Mouse (Mus musculus): ENCODE results near the gene Mblac1.
"Not testable (repeated sequence)": the region's sequence is repeated elsewhere in the genome, so short reads cannot be mapped to it uniquely, and the experiment has no call there.

Mblac1 gene

DNA sequence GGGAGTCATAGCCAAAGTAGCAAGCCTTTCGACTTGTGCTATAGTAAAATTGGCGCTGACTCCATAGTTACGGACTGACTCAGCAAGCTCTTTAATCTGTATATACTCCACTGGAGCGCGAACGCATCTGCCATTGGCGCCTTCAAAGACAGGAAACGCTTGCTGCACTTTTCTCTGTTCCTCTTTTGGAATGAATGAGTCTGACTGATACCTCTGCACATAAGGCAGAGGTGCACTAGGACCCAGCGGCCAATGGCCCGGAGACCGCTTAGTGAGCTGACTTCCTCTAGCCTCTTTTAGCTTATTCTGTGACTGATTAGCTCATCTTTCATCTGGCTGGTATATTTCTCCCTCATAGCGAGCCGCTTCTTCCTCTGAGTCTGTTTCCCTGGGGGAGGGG is 22.5 kb downstream of the Mblac1 start:
- DNase-seq (ENCODE audit: low spot score in 2 of 2): not testable (repeated sequence)

DNA sequence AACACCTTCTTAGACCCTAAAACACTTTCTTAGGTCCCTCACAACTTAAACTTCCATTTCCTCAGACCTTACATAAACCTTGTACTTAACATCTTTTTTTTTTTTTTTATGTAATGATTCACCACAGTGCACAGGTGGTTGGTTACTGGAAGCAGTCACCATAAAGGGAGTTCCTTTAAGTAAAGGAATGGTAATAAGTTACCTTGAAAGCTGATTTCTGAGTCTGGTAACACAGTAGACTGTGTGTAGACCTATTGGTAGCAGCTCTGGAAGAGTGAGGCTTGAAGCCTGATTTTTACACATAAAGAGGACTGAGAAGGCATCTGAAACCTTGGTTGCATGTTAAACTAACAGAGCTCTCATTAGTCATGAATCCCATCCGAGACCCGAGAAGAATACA is 25.8 kb downstream of the Mblac1 start:
- DNase-seq (ENCODE audit: low spot score in 2 of 2): no peak

DNA sequence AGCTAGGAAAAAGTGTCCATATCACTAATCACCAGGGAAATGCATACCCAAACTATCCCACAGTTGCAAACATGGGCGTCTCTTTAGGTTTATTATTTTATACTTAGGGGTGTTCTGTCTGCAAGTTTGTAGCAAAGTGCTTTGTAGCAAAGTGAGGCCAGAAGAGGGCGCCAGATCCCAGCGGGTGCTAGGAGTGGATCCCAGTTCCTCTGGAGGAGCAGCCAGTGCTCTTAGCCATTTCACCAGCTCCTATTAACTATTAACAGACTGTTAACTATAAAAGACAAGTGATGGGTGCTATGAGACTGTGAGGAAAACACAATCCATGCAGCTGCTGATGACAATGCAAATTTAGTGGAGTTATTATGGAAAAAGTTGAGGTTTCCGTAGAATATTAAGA is 28.0 kb downstream of the Mblac1 start:
- peak; percentile 44 to 87 for DNase-seq (ENCODE audit: low spot score in 2 of 2)

DNA sequence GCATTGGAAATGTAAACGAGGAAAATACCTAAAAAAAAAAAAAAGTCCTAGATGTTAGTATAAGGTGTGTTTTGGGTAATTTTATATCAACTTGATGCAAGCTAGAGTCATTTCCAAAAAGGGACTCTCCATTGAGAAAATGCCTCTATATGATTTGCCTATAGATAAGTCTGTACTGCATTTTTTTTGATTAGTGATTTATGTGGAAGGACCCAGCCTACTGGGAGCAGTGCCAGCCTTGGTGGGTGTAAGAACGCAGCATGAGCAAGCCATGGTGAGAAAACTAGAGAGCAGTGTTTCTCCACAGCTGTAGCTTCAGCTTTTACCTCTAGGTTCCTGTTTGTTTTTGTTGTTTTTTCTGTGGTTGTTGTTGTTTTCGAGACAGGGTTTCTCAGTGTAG is 29.2 kb downstream of the Mblac1 start:
- no peak for DNase-seq (ENCODE audit: low spot score in 2 of 2)

DNA sequence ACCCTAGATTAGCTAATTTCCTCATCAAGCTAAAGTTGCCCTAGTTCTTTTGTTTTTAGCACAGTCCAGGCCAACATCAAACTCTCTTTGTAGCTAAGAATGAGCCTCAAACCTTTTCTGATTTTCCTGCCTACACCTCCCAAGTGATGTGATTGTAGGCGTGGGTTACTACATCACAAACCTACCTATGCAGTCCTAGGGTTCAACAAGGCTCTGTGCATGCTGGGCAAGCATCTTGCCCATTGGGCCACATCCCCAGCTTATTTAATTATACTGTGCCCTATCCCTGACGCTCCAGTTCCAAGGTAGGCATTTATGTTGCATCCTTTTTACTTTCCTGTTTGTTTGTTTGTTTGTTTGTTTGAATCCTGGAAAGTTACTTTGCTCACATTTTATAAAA is 31.6 kb downstream of the Mblac1 start, which contains the start of gene Nxpe5:
Gene Nxpe5, plus strand, starts transcription at position 199 of the 400 bp plus-strand sequence.
- no peak for DNase-seq (ENCODE audit: low spot score in 2 of 2)

DNA sequence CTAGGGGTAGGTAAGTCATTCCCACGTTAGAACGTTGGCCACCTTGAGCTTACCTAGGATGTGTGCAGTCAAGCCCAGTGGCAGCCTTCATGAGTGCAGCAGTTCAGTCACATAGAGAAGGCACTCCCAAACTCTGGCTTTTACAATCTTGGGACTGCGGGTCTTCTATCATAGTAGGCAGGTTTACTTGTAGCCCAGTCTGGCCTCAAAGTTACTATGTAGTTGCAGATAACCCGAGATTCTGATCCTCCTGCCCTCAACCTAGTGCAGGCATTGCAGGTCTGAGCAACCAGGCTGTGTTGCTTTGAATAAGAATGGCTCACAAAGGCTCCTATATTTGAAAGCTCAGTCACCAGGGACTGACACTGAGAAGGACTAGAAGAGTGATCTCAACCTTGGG is 32.4 kb downstream of the Mblac1 start:
- no peak for DNase-seq (ENCODE audit: low spot score in 2 of 2)

DNA sequence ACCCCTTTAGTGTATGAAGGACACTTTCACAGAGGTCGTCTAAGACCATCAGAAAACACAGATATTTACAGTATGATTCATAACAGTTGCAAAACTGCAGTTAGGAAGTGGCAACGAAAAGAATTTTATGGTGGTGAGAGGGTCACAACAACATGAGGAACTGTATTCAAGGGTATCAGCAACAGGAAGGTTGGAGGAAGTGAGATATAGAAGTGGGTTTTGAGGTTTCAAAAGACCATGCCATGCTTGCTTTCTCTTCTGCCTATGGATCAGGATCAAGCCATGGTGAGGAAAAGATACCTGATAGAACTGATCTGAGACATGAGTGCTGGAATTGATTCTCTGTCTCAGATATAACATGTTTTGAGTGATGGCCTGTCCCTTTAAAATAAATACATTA is 33.3 kb downstream of the Mblac1 start:
- DNase-seq (ENCODE audit: low spot score in 2 of 2): no peak

DNA sequence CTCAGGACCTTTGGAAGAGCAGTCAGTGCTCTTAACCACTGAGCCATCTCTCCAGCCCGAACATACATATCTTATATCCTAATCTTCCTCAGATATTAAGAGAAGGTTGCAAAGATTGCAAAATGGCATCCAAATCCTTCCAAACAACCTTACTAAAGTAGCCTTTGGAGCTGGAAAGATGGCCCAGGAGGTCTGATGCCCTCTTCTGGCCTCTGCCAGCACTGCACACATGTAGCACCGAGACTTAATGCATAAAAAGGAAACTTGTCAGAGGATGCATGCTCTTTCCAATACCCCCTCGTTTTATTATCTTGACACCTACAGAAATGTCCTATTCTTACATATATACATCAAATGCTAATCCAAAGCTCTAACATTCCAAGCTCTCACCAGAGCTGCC is 33.9 kb downstream of the Mblac1 start:
- peak in 1 of 2 experiments; percentile 52 for DNase-seq (ENCODE audit: low spot score in 2 of 2)

DNA sequence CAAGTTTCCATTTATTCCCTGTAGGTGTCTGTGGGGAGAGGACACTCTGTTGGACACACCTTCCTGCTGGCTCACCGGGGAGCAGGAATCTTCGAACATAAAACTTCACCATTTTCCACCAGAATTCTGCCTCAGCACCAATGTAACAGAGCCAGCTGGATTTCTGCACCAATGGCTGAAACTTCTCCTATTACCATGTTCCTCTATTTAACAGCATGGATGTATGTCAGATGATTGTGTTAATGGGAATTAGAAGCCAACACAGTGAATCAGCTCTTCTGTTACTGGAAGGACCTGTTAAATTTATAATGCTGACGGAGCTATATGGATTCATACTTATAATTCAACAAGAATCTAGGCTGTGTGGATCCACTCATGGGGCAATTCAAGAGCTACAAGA is 35.4 kb downstream of the Mblac1 start:
- no peak for DNase-seq (ENCODE audit: low spot score in 2 of 2)

DNA sequence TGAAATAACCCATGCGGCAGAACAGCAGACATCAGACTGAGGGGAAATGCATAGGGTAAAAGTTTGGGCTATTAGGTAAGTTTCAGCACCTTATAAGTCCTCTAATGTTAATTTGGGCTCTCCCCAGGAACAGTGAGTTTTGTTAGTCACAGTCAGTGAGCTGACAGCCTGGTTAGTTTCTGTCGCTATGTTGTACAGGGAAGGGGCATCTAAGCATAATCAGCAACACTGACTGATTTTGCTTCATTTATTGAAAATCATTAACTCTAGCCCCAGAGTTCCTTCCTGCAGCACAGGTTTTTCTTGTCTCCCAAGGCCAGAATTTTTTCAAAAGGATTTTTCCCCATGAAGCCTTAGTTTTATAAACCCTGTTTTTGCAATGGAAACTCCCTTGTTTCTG is 39.7 kb downstream of the Mblac1 start:
- no peak for DNase-seq (ENCODE audit: low spot score in 2 of 2)

DNA sequence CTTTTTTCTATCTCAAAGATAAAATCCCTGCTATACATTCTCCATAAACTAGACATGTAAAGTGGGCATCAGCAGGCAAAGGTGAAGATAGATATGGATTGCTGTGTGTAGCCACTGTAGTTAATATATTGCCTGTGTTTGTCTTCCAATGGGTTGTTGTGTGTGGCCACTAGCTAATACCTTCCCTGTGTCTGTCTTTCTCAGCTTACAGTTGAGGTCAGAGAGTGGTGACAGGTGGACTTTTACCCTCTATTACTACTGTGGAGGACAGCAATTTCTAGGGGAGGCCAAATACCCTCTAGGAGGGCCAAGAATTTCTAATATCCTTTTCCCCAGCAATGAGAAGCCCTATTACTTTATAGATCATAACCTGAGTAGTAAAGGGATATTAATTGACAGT is 40.1 kb downstream of the Mblac1 start:
- no peak for DNase-seq (ENCODE audit: low spot score in 2 of 2)

DNA sequence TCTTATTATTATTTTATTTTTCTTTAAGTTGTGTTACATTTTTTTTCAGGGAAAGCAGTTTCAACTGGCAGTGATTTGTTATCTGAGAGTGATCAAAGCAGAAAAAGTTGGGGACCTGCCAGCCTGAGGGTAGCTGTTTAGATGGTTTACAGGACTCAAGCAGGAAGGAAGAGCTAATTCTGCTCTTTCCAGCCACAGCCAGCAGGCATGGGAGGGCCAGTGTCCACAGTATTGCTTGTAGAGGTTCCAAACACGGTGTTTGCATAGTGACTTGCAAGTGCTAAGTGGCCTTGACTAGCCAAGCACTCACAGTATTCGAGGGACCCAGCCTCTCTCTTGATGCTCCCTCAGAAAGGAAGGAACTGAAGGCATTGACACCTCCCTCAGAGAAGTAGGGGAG is 47.4 kb downstream of the Mblac1 start:
- DNase-seq (ENCODE audit: low spot score in 2 of 2): no peak
